Mouse (Mus musculus): ENCODE measurements at regions not wholly inside any gene's neighbourhood (a gene's known extent, or its start where the extent isn't known, plus 50 kb on each side); places are given as distances from the start of the nearest gene placed in this dataset.

DNA sequence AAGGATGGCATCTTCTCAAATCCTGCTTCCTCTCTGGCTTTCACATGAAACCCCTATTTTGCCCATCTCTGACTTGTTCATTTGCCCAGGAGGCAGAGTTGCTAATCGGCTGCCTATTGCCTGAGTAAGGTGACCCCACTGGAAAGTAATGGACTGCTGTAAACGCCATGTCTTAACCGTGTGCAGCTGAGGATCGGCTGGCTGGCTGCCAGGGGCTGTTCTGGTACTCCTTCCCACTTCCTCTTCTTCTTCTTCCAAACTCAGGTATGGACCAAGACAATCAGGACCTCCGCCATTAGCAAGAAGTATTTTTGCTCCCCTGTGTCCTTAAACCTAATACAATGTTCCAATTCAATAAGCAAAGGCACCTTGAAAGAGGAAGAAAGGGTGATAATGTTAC is 177.6 kb upstream of the Spaca1 start:
- TF ChIP-seq CTCF (IDR thresholded peaks at IDR 0.05 in 2 of 3, conservative IDR thresholded peaks at IDR 0.05 in 1 of 3; ENCODE audit: control insufficient read depth in 1 of 3, insufficient read depth in 1 of 3, low read depth in 2 of 3, low read length in 3 of 3, poor library complexity in 1 of 3, severe bottlenecking in 1 of 3) (no peak), USF1 (IDR thresholded peaks at IDR 0.05; ENCODE audit: low read depth, low read length) (no peak), ZC3H11A (IDR thresholded peaks at IDR 0.05; ENCODE audit: low read depth, low read length) (no peak), TCF12 (IDR thresholded peaks at IDR 0.05; ENCODE audit: low read depth, low read length) (no peak), GATA1 (IDR thresholded peaks at IDR 0.05; ENCODE audit: low read depth, low read length) (no peak)
